Mouse (Mus musculus) midbrain, embryonic 14.5 days (tissue): ENCODE data around the gene Atg3. TPM values are rescaled to one million over a fixed set of nuclear protein-coding genes. Genes with fewer than 3 reads are reported as not detected.

Experiments used
- ATAC-seq: fragments of 200-750 bp; cut with Nextera tagmentation; 2 replicates; pipeline ENCODE4 v1.8.0; 2017; ENCODE audit warnings: moderate number of reproducible peaks, moderate library complexity; ENCODE audit not compliant: low FRiP score, low TSS enrichment
- DNase-seq: peaks from one replicate; pipeline ENCODE4 v3.0.0-alpha.2; 2015
- H3K27ac ChIP-seq: fragments of 300-500 bp; sonication (generic); replicated peaks from 2 replicates; pipeline ENCODE4 v1.5.1; 2014; ENCODE audit warnings: mild to moderate bottlenecking, low read depth, low read length, moderate library complexity
- H3K27me3 ChIP-seq: fragments of 300-500 bp; sonication (generic); 2 replicates; pipeline ENCODE4 v1.6.1; 2014; ENCODE audit warnings: low read length, control low read depth, mixed read lengths; ENCODE audit not compliant: control insufficient read depth, insufficient read depth
- H3K36me3 ChIP-seq: fragments of 300-500 bp; sonication (generic); 2 replicates; pipeline ENCODE4 v1.6.1; 2014; ENCODE audit warnings: low read length, control low read depth; ENCODE audit not compliant: control insufficient read depth, insufficient read depth
- H3K4me1 ChIP-seq: fragments of 300-500 bp; sonication (generic); 2 replicates; pipeline ENCODE4 v1.6.1; 2014; ENCODE audit warnings: mild to moderate bottlenecking, antibody characterized with exemption, low read length, control low read depth; ENCODE audit not compliant: control insufficient read depth, insufficient read depth
- H3K4me2 ChIP-seq: fragments of 300-500 bp; sonication (generic); 2 replicates; pipeline ENCODE4 v1.6.1; 2014; ENCODE audit warnings: mild to moderate bottlenecking, low read length, moderate library complexity
- H3K4me3 ChIP-seq: fragments of 300-500 bp; sonication (generic); replicated peaks from 2 replicates; pipeline ENCODE4 v1.5.1; 2014; ENCODE audit warnings: low read depth, low read length
- H3K9ac ChIP-seq: fragments of 300-500 bp; sonication (generic); replicated peaks from 2 replicates; pipeline ENCODE4 v1.6.1; 2014; ENCODE audit warnings: mild to moderate bottlenecking, low read length, moderate library complexity
- H3K9me3 ChIP-seq: fragments of 300-500 bp; sonication (generic); 2 replicates; pipeline ENCODE4 v1.6.1; 2016; ENCODE audit warnings: low read length, control low read depth, mixed read lengths; ENCODE audit not compliant: control insufficient read depth
- WGBS: fragments of 180-500 bp; shearing (Covaris S2); extraction: QIAGEN DNeasy Blood & Tissue Kit; methylation state at CpG from one replicate; pipeline ENCODE4 v1.1.7; 2014; 5-methylcytosine and 5-hydroxymethylcytosine counted together
- polyA plus RNA-seq: library from polyadenylated mRNA; unstranded; fragments of >200 nt; fragmentation: Nextera tagmentation; extraction: Ambion mirVana; gene quantifications from 2 replicates; pipeline ENCODE4 v1.2.1, GENCODE M21; 2014

The Atg3 gene
- polyA plus RNA-seq, 1 experiment from 2014 or later = 46.6 TPM

DNA sequence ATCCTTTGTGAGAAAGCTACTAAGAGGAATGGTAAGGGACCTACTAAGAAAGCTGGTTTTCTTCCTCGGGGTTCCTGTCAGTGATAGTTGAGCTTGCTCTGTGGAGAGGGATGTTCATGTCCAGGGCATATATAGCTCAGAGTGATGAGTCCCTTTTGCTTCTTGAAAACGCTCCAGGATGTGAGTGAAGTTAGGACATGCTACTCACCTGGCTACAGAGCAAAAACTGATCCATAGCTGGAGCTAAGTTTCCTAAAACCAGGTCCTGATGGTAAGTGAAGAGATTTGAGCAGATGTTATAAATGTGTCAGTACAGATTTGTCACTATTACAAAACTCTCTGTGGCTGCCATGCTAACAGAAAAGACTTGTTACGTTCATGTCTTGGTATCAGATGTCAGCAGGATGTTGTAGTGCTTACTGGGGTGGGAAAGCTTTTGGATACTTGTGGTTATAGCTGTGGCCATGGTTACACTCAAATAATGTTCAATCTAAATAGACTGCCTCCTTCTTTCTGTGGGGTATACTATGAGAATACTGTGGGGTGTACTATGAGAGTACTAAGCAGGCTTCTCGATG lies 65.9 kb downstream of the Atg3 start:
- ATAC-seq = no peak
- WGBS = 52% methylated on average over 4 of the region's 4 CpGs

DNA sequence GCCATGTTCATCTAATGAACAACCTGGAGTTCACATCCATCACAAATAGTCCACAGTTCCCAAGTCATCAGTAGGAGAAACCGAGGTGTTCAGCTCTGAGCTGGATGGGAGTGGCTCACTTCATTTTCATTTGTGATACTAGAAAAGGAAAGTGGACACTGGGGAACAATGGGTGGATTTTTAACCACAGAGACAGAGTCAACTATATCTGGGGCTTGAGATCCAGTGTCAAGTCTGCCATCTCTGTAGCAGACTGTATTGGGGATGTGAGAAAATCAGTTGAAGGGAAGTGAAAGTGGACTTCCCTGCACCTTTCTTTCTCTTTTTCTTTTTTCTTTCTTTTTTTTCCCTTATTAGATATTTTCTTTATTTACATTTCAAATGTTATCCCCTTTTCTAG lies 68.4 kb downstream of the Atg3 start:
- no peaks in the 10 kb centered on the region for H3K9me3 ChIP-seq
- H3K36me3 ChIP-seq = no peaks in the 10 kb centered on the region
- DNase-seq (no peak), ATAC-seq (no peak)
- no peaks in the 10 kb centered on the region for H3K27me3 ChIP-seq
- H3K27ac ChIP-seq = no peak overlapping the region
- WGBS = 91% methylated on average over 1 of the region's 1 CpGs
- no peak overlapping the region for H3K4me3 ChIP-seq
- no peaks in the 10 kb centered on the region for H3K4me1 ChIP-seq
- H3K9ac ChIP-seq = no peak overlapping the region
- no peak overlapping the region for H3K4me2 ChIP-seq

More for the DNA sequence above, 65.9 kb downstream of the Atg3 start:
- Histone ChIP-seq H3K9ac (no peak overlapping the region), H3K9me3 (no peaks in the 10 kb centered on the region), H3K4me1 (no peaks in the 10 kb centered on the region), H3K27ac (no peak overlapping the region), H3K36me3 (no peaks in the 10 kb centered on the region), H3K4me3 (no peak overlapping the region), H3K27me3 (no peaks in the 10 kb centered on the region), H3K4me2 (no peak overlapping the region)
- DNase-seq = no peak

DNA sequence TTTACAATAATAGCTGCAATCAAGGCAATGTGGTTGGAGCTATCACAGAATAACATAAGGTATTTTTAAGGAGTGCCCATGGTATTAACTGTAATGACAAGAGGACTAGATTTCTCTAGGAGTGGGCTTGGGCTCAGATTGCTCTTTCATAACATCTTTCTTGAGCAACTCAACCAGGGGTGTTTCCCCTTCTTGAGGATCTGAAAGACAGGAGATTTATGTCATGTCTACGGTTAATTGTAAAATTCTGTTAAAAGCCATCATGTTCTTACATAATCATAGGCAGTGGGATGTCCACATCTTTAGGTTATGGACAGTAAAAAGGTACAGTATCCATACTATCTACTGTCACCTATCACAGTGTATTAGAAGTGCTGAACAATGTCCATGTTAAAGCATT lies 72.7 kb downstream of the Atg3 start:
- Histone ChIP-seq H3K27me3 (no peaks in the 10 kb centered on the region), H3K9ac (no peak overlapping the region), H3K4me3 (no peak overlapping the region), H3K4me2 (no peak overlapping the region), H3K27ac (no peak overlapping the region), H3K36me3 (no peaks in the 10 kb centered on the region), H3K9me3 (no peaks in the 10 kb centered on the region), H3K4me1 (no peaks in the 10 kb centered on the region)
- 93% methylated on average over 1 of the region's 1 CpGs for WGBS
- no peak for ATAC-seq
- no peak for DNase-seq

DNA sequence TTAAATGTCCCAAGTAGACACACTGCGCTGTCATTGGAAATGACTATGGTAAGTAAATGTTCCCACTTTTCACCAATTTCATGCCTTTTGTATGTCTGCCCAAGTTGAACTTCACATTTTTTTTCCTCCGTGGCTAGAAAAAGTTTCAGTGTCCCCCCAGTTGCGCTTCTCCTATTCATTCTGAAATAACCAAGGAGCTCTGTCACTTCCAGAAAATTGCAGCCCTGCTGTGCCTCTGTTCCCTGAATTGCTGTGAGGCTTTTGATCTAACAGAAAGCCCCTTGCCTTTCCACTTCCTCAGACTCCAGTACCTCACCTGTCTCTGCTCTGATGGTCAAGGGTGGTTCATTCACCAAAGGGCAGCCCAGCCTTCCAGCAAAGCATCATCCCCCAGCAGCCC lies 74.4 kb downstream of the Atg3 start:
- no peak for ATAC-seq

More for the DNA sequence above, 74.4 kb downstream of the Atg3 start:
- WGBS = 41% methylated on average over 3 of the region's 3 CpGs
- Histone ChIP-seq H3K27me3 (no peaks in the 10 kb centered on the region), H3K27ac (no peak overlapping the region), H3K4me3 (no peak overlapping the region), H3K4me2 (no peak overlapping the region), H3K36me3 (no peaks in the 10 kb centered on the region), H3K9ac (no peak overlapping the region), H3K4me1 (no peaks in the 10 kb centered on the region), H3K9me3 (no peaks in the 10 kb centered on the region)
- DNase-seq = no peak

Other genes with a start within 250 kb of the Atg3 start
- not detected in 2 replicates for gene Cd200r3, start 215.1 kb upstream of the Atg3 start, polyA plus RNA-seq
- 2.1 and 5.3 TPM in 2 replicates for gene Ccdc80, start 65.4 kb upstream of the Atg3 start, polyA plus RNA-seq
- 24.0 and 29.8 TPM in 2 replicates for gene Slc35a5, start 79 bp upstream of the Atg3 start, polyA plus RNA-seq
- 0.11 and 0.16 TPM in 2 replicates for gene Btla, start 65.5 kb downstream of the Atg3 start, polyA plus RNA-seq